Mouse (Mus musculus) granulocyte monocyte progenitor cell, adult 5-6 weeks (primary cell): ENCODE measurements at regions not wholly inside any gene's neighbourhood (a gene's known extent, or its start where the extent isn't known, plus 50 kb on each side); places are given as distances from the start of the nearest gene placed in this dataset.

Source experiments
- ATAC-seq: replicated peaks from 2 replicates; pipeline ENCODE4 v1.8.0; 2016; ENCODE audit warnings: mild to moderate bottlenecking, moderate TSS enrichment, inconsistent platforms; ENCODE audit not compliant: poor library complexity, severe bottlenecking

DNA sequence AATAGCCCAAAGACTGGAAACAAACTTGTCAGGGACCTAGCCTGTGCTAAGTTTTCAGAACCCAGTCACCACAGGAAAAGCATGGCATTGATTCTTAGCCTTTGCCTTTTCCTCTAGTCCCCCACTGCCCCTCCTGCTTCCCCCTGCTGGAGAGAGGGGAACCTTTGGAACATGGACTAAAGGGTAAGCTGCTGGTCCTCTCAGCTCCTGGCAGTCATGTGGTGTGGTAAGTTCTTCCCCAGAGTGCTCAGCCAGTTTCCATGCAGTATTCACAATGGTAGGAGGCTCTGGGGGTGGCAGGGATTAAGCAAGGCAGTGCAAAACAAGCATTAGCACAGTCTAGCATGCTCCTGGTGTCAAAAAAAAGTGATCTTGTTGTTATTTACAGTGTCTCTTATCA lies 470.3 kb downstream of the Bnc2 start:
- ATAC-seq, result no peak

DNA sequence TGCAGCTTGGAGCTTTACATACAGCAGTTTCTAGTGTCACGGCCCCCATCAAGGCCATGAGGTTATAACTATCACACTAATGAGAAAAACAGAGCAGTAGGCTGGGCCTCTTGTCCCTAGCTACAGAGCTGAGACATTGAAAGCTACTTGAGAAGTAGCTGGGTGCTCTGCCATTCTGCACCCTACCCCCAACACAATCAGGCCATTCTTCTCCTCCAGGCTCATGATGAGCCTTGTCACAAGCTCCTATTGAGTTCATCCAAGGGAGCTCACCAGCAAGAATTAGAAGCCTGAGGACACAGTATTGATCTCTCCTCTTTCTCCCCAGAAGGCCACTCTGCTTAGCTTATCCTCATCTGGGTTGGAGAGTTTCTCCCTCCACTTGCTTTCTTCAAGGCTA lies 466.9 kb downstream of the Bnc2 start:
- no peak for ATAC-seq

DNA sequence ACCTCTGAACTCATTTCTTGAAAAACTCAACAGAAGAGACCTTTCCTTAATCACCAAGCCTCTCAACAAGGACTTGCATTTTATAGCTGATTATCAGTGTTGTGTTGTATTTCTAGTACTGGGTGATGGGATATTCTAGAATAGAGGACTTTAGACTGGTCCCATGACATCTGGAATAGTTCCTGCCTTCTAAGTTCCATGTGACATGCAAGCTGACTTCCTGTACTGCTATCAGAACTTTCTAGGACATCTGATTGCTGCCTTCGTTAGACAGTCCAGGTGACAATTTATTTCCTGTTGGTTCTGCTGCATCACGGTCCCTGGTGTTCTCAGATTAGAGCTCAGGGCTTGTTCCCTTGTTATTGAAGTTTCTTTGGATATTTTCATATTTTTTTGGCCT lies 465.5 kb downstream of the Bnc2 start:
- ATAC-seq, result no peak

DNA sequence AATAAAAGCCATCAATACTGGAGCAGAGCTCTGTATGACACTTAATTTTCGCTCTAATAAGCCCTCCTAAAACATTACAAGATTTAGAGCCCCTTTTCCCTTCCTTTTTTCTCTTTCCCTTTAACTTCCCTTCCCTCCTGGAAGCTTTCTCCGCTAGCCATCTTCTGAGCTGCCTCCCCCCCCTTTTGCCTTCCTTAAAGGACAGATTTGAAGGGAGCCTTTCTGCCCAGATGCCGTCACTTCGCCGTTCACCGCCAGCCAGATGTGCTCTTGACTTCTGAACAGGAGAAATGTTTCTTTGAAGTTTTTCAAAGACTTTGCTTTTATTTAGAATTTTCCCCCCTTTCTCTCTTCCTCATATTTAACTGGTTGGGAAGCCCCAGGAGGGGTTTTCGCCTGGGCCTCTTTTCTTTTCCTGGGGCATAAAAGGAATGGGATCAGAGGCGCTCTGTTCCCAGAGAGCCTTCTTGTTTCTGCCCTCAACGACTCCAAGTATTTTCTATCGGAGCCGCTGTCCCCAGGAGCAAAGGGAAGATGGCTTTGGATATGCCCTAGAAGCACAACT lies 463.7 kb downstream of the Bnc2 start:
- no peak for ATAC-seq

DNA sequence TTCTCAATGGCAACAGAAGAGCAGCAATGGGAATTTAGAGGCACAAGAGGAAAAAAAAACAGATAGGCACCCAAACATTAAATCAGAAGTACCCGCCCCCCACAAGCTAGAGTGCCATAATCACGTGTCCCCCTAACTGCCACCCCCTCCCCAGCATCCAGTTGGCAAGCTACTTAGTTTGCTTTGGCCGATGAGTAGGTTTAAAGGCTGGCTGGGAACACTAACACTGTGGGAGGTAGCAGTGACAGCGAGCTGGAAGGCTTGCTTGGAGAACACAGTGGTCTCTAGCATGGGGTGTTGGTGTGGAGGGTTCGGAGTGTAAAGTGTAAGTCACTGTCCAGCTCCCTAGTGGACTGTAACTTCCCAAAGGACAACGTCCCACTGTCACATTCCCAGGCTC lies 463.1 kb downstream of the Bnc2 start:
- no peak for ATAC-seq

DNA sequence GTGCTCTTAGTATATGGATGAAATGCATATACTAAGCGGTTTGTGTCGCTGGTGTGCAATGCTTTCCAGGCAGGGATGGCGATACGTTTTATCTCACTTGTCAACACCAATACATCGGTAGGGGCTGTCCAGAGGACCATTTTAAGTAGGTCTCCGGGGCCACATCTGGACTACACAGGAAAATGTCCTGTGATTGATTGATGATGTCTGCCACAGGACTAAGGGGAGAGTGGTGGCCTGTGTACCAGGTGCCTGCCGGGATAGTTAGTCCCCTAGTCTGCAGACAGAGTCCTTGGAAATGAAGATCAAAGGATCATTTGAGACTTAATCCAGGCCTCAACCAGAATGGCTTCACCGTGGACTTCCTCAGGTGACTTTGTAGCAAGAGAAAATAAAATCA lies 460.6 kb downstream of the Bnc2 start:
- ATAC-seq, result no peak

DNA sequence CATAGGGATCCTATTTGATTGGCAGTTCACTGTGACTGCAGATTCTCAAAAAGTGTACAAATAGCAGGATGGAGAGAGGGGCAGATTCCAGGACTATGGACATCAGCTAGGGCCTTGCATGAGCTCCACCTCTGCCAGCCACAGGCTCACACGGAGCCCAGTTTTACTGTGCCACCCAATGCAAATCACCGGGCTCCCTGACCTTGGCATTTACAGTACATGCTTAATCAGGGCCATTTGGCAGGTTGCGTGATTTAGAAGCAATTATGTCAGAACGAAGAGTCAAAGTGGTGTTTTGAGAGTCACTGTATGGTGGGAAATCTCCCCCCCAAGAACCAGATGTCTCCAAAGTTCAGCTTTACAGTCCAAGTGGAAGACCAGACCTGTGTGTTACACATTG lies 456.1 kb downstream of the Bnc2 start:
- no peak for ATAC-seq

DNA sequence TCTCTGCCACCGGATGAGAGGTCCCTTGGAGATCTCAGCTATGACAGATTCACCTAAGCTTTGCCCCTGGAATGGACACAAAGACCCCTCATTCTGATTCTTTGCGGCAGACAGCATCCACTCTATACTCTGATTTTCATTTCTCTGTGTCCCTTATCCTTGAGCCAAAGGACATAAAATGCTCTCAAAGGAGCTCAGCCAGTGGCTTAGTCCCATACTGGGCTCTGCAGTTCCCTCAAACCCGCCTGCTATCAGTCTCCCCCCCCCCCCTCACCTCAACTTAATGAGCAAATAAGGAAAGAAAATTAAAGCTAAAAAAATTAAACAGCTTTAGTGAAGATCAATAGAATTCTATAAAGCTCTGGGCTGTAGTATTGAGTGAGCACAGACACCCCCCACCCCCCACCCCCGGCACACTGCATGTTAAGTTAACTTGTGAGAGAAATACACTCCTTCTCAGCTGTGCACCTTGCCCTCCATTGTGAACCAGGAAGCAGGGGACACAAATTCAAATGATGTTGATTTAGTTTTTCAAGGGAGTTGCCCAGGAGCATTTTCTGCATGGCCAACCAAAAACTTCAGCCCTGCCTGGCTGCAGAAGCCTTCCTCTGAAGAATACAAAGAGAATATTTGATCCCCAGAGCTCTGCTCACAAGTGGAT lies 452.9 kb downstream of the Bnc2 start:
- no peak for ATAC-seq

DNA sequence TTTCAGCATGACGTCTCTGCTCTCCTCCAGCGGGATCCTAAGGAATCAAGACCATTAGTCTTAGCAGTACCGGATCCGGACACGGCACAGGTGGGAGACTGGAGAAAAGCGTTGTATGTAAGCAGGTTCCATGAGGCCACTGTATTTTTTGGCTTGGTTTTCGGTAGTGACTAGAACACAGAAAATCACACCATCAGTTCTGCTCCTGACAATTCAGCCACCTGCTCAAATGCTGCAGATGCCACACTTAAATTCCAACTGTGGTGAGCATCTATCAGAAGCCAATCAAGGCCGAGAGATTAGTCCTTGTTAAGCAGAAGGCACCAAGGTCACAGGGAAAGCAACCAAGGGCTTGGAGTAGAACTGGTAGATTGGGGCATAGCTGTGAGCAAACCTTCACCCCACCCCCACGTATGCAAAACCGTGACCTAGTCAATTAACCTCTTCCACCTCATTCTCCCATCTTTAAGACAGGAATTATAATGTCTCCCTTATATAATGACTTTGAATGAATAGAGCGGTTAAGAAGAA lies 452.2 kb downstream of the Bnc2 start:
- no peak for ATAC-seq

DNA sequence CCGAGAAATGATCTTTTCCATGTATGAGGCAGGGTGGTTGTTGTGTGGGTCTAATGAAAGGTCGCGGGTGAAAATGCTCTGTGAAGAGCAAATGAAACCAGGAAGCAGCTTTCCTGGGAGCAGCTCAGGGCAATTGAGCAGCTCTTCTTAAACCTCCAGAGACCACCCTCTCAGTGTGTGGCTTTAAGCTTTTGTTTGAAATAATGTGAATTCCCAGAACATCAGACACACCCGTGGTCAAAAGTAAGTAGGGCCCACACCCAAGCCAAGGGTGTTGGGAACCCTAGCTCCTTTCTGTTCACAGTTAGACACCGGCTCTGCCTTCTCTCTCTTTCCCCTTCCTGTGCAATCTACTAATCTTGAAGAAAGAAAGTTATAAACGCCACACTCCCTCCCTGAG lies 450.5 kb downstream of the Bnc2 start:
- no peak for ATAC-seq
